ENCODE assay signal across 12 mouse cellular contexts in genomic region chr2:85131724-85132123, GRCm38 (mm10). TPM values are rescaled to one million over a fixed set of nuclear protein-coding genes. Genes with fewer than 3 reads are reported as not detected.
DNase-seq lines count a peak whose midpoint lies in the region; ATAC-seq and TF ChIP-seq lines count a peak whose summit lies in the region.
"Had no signal": no experiment of that assay in that cellular context is flagged by ENCODE, and none has a peak within 500 bp of the region (broad histone marks: within the 10 kb centered on the region; RNA-seq: fewer than 3 reads in every experiment).

No protein-coding gene starts in this region.

- no peak for TF ChIP-seq POLR2A in kidney, adult 2 months (IDR thresholded peaks at IDR 0.05; ENCODE audit: low read depth, low read length)

- H3K36me3 ChIP-seq in kidney, adult 2 months (ENCODE audit: control insufficient read depth, insufficient read depth, low read length), result no peaks in the 10 kb centered on the region
- no peaks in the 10 kb centered on the region for H3K36me3 ChIP-seq in embryonic facial prominence, embryonic 14.5 days (ENCODE audit: control insufficient read depth, insufficient read depth, low read length)

- H3K9me3 ChIP-seq in embryonic facial prominence, embryonic 14.5 days (ENCODE audit: control insufficient read depth, low read length), result no peaks in the 10 kb centered on the region

- H3K4me1 ChIP-seq in kidney, adult 2 months (ENCODE audit: control insufficient read depth, insufficient read depth, low read length), result no peaks in the 10 kb centered on the region
- no peaks in the 10 kb centered on the region for H3K4me1 ChIP-seq in embryonic facial prominence, embryonic 14.5 days (ENCODE audit: control insufficient read depth, insufficient read depth, low read length)

- no peak overlapping the region for H3K4me3 ChIP-seq in gastrocnemius, adult 2 months
- H3K4me3 ChIP-seq in kidney, adult 2 months (ENCODE audit: insufficient read depth, low read depth, low read length), result no peak overlapping the region
- no peak overlapping the region for H3K4me3 ChIP-seq in embryonic facial prominence, embryonic 14.5 days (ENCODE audit: low read depth, low read length)
- H3K4me3 ChIP-seq: myocyte had no signal

- DNase-seq in gastrocnemius, adult 2 months, result no peak
- DNase-seq in gastrocnemius, postnatal 10 days, result no peak
- peak; percentile 18 to 38 for DNase-seq in kidney, postnatal 4 days
- no peak for DNase-seq in kidney, adult 2 months
- peak; percentile 30 for DNase-seq in embryonic facial prominence, embryonic 14.5 days (ENCODE audit: low spot score)
- peak; percentile 42 for DNase-seq in lung, postnatal 36 days
- no peak for DNase-seq in B cell, adult 2 months
- no peak for DNase-seq in frontal cortex, postnatal 36 days (ENCODE audit: low spot score in 2 of 2)
- DNase-seq: spleen, adult 18-20 months had no signal

- peak overlapping the region; percentile 72 for H3K27ac ChIP-seq in gastrocnemius, adult 2 months
- H3K27ac ChIP-seq in kidney, adult 2 months (ENCODE audit: insufficient read depth, low read depth, low read length), result no peak overlapping the region
- H3K27ac ChIP-seq in embryonic facial prominence, embryonic 14.5 days (replicated peaks; ENCODE audit: low read depth, low read length), result no peak overlapping the region
- H3K27ac ChIP-seq: kidney, postnatal 0 days; liver, embryonic 14.5 days had no signal

- H3K4me2 ChIP-seq in embryonic facial prominence, embryonic 14.5 days (ENCODE audit: low read depth, low read length), result no peak overlapping the region

- no peaks in the 10 kb centered on the region for H3K27me3 ChIP-seq in kidney, adult 2 months (replicated peaks; ENCODE audit: control insufficient read depth, insufficient read depth, low read length)
- no peaks in the 10 kb centered on the region for H3K27me3 ChIP-seq in embryonic facial prominence, embryonic 14.5 days (replicated peaks; ENCODE audit: control insufficient read depth, insufficient read depth, low read length)

- 0% methylated on average over 1 of the region's 1 CpGs for WGBS in kidney, adult 2 months
- WGBS in embryonic facial prominence, embryonic 14.5 days, result 0% methylated on average over 1 of the region's 1 CpGs

- no peak for ATAC-seq in embryonic facial prominence, embryonic 14.5 days (ENCODE audit: low read depth)

- intact Hi-C loops in gastrocnemius, adult 2 months (cut with DNase I), result no loop called here

- TF ChIP-seq CTCF in gastrocnemius, adult 2 months (IDR thresholded peaks at IDR 0.05), result no peak
- TF ChIP-seq CTCF in kidney, adult 2 months (conservative IDR thresholded peaks at IDR 0.05; ENCODE audit: insufficient read depth, insufficient read length, low read depth, low read length), result no peak

- H3K9ac ChIP-seq in embryonic facial prominence, embryonic 14.5 days (ENCODE audit: low read depth, low read length), result no peak overlapping the region
- H3K9ac ChIP-seq: liver, embryonic 14.5 days had no signal

RNA-seq across cellular contexts. Expression of gene Aplnr, which starts 4.3 kb away (rescaled TPM):
- total RNA-seq in gastrocnemius, adult 2 months (2021), result 1 to 10 TPM; 2.5 to 5.6 TPM
- total RNA-seq in gastrocnemius, postnatal 10 days (2021), result 10 to 100 TPM; 67.2 to 88.4 TPM
- 14.0 and 16.6 TPM in 2 replicates for polyA plus RNA-seq in kidney, adult 2 months (2012; rRNA removed)
- 62.0 and 63.2 TPM in 2 replicates for polyA plus RNA-seq in embryonic facial prominence, embryonic 14.5 days (2014; fragmentation: Nextera tagmentation; extraction: Ambion mirVana)

Comparison
In these comparisons a context has a peak if more than half of its experiments do, and no peak if none do; other contexts are left out.
1. DNase-seq: peak in kidney, postnatal 4 days (2 of 2), embryonic facial prominence, embryonic 14.5 days (single experiment) and lung, postnatal 36 days (single experiment); none in gastrocnemius, adult 2 months (single experiment), gastrocnemius, postnatal 10 days (single experiment), kidney, adult 2 months (single experiment), B cell, adult 2 months (0 of 2) and frontal cortex, postnatal 36 days (0 of 2).
2. RNA of gene Aplnr, which starts 4.3 kb away (total RNA-seq): 67.2 to 88.4 TPM in gastrocnemius, postnatal 10 days; 2.5 to 5.6 TPM in gastrocnemius, adult 2 months; every median in the first group is over 10 times any median in the second.